Mouse (Mus musculus) liver, embryonic 15.5 days (tissue): ENCODE measurements at regions not wholly inside any gene's neighbourhood (a gene's known extent, or its start where the extent isn't known, plus 50 kb on each side); places are given as distances from the start of the nearest gene placed in this dataset.

ENCODE experiments used
- ATAC-seq: fragments of 200-750 bp; cut with Nextera tagmentation; 2 replicates; pipeline ENCODE4 v1.8.0; 2017; ENCODE audit warnings: moderate number of reproducible peaks, mild to moderate bottlenecking, moderate library complexity; ENCODE audit not compliant: insufficient read depth
- H3K27ac ChIP-seq: fragments of 300-500 bp; sonication (generic); replicated peaks from 2 replicates; pipeline ENCODE4 v1.5.1; 2015; ENCODE audit warnings: mild to moderate bottlenecking, inconsistent platforms
- H3K27me3 ChIP-seq: fragments of 300-500 bp; sonication (generic); 2 replicates; pipeline ENCODE4 v1.6.1; 2015; ENCODE audit warnings: mild to moderate bottlenecking, inconsistent platforms
- H3K36me3 ChIP-seq: fragments of 300-500 bp; sonication (generic); replicated peaks from 2 replicates; pipeline ENCODE4 v1.6.1; 2015; ENCODE audit warnings: moderate library complexity, mild to moderate bottlenecking, inconsistent platforms
- H3K4me1 ChIP-seq: fragments of 300-500 bp; sonication (generic); replicated peaks from 2 replicates; pipeline ENCODE4 v1.6.1; 2015; ENCODE audit warnings: inconsistent platforms
- H3K4me2 ChIP-seq: fragments of 300-500 bp; sonication (generic); 2 replicates; pipeline ENCODE4 v1.6.1; 2015; ENCODE audit warnings: moderate library complexity, mild to moderate bottlenecking, inconsistent platforms
- H3K4me3 ChIP-seq: fragments of 300-500 bp; sonication (generic); replicated peaks from 2 replicates; pipeline ENCODE4 v1.5.1; 2015; ENCODE audit warnings: mild to moderate bottlenecking, inconsistent platforms
- H3K9ac ChIP-seq: fragments of 300-500 bp; sonication (generic); 2 replicates; pipeline ENCODE4 v1.6.1; 2015; ENCODE audit warnings: moderate library complexity, mild to moderate bottlenecking, inconsistent platforms
- H3K9me3 ChIP-seq: fragments of 300-500 bp; sonication (generic); replicated peaks from 2 replicates; pipeline ENCODE4 v1.6.1; 2016; ENCODE audit warnings: inconsistent platforms
- WGBS: fragments of 180-500 bp; shearing (Covaris S2); methylation state at CpG from one replicate; pipeline ENCODE4 v1.1.7; 2015; ENCODE audit warnings: mixed read lengths; ENCODE audit not compliant: insufficient replicate concordance; 5-methylcytosine and 5-hydroxymethylcytosine counted together

GRCm38 (mm10) chr6:143329096-143329495 is 162.1 kb downstream of the Etnk1 start:
- Histone ChIP-seq H3K4me3 (no peak overlapping the region), H3K27me3 (no peaks in the 10 kb centered on the region), H3K4me2 (no peak overlapping the region), H3K9ac (no peak overlapping the region), H3K9me3 (no peaks in the 10 kb centered on the region), H3K27ac (no peak overlapping the region), H3K36me3 (no peaks in the 10 kb centered on the region), H3K4me1 (no peaks in the 10 kb centered on the region)
- WGBS: 64% methylated on average over 5 of the region's 5 CpGs
- no peak for ATAC-seq

- no peaks in the 10 kb centered on the region for H3K9me3 ChIP-seq
- H3K9ac ChIP-seq: no peak overlapping the region
- H3K27me3 ChIP-seq: no peaks in the 10 kb centered on the region
- no peak overlapping the region for H3K4me3 ChIP-seq
- no peaks in the 10 kb centered on the region for H3K36me3 ChIP-seq
- no peak overlapping the region for H3K27ac ChIP-seq
- WGBS: 68% methylated on average over 8 of the region's 8 CpGs
- no peak overlapping the region for H3K4me2 ChIP-seq
- no peaks in the 10 kb centered on the region for H3K4me1 ChIP-seq
- ATAC-seq: no peak
Measured at GRCm38 (mm10) chr6:143333493-143333892, 166.5 kb downstream of the Etnk1 start.

GRCm38 (mm10) chr6:143336574-143336973 is 169.6 kb downstream of the Etnk1 start:
- H3K27me3 ChIP-seq: no peaks in the 10 kb centered on the region
- WGBS: 60% methylated on average over 4 of the region's 4 CpGs
- no peak for ATAC-seq

DNA sequence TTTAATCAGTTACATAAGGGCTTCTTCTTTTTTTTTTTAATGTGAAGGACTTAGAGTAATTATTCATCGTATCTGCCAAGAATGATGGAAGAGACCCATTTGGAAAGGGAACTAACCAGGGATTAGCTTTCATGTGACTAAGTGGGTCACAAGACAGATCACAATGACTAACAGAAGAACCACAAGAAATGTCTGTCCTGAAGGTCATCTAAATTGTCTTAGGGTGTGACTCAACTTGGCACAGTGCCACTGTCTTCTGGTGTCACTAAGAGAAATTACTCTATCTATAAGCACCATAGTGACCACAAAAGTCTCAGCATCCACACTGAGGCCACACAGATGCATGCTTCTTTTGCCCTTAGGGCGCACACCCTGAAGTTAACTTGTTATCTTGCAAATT is 182.0 kb downstream of the Etnk1 start:
- 56% methylated on average over 2 of the region's 2 CpGs for WGBS
- Histone ChIP-seq H3K4me1 (no peaks in the 10 kb centered on the region), H3K36me3 (no peaks in the 10 kb centered on the region), H3K9ac (no peak overlapping the region), H3K27me3 (no peaks in the 10 kb centered on the region), H3K9me3 (no peaks in the 10 kb centered on the region), H3K4me3 (no peak overlapping the region), H3K4me2 (no peak overlapping the region), H3K27ac (no peak overlapping the region)
- no peak for ATAC-seq

More at GRCm38 (mm10) chr6:143336574-143336973, 169.6 kb downstream of the Etnk1 start:
- Histone ChIP-seq H3K4me3 (no peak overlapping the region), H3K9ac (no peak overlapping the region), H3K27ac (no peak overlapping the region), H3K36me3 (no peaks in the 10 kb centered on the region), H3K4me2 (no peak overlapping the region), H3K9me3 (no peaks in the 10 kb centered on the region), H3K4me1 (no peaks in the 10 kb centered on the region)

GRCm38 (mm10) chr6:143359320-143360032 is 192.5 kb downstream of the Etnk1 start:
- Histone ChIP-seq H3K4me3 (no peak overlapping the region), H3K36me3 (no peaks in the 10 kb centered on the region), H3K27me3 (no peaks in the 10 kb centered on the region), H3K9me3 (no peaks in the 10 kb centered on the region), H3K9ac (no peak overlapping the region), H3K4me1 (no peaks in the 10 kb centered on the region; the same call in 1 of the 2 replicates), H3K4me2 (no peak overlapping the region), H3K27ac (no peak overlapping the region)
- 55% methylated on average over 7 of the region's 7 CpGs for WGBS
- no peak for ATAC-seq

- no peak overlapping the region for H3K27ac ChIP-seq
- H3K27me3 ChIP-seq: no peaks in the 10 kb centered on the region
- H3K9me3 ChIP-seq: peaks cover 5% of the 10 kb centered on the region; the same call in 1 of the 2 replicates
- H3K4me2 ChIP-seq: no peak overlapping the region
- H3K4me3 ChIP-seq: no peak overlapping the region
- H3K36me3 ChIP-seq: no peaks in the 10 kb centered on the region
- H3K9ac ChIP-seq: no peak overlapping the region
- WGBS: 14% methylated on average over 5 of the region's 5 CpGs
- no peak for ATAC-seq
- no peaks in the 10 kb centered on the region; the same call in 1 of the 2 replicates for H3K4me1 ChIP-seq
Measured at GRCm38 (mm10) chr6:143361149-143361725, 194.2 kb downstream of the Etnk1 start.

GRCm38 (mm10) chr6:143361963-143362362 is 194.9 kb downstream of the Etnk1 start:
- no peaks in the 10 kb centered on the region for H3K36me3 ChIP-seq
- no peak for ATAC-seq
- no peak overlapping the region for H3K27ac ChIP-seq
- no peaks in the 10 kb centered on the region for H3K27me3 ChIP-seq
- 55% methylated on average over 2 of the region's 2 CpGs for WGBS
- H3K4me1 ChIP-seq: no peaks in the 10 kb centered on the region; the same call in 1 of the 2 replicates
- H3K4me2 ChIP-seq: no peak overlapping the region
- peaks cover 5% of the 10 kb centered on the region; the same call in 1 of the 2 replicates for H3K9me3 ChIP-seq
- H3K4me3 ChIP-seq: no peak overlapping the region
- no peak overlapping the region for H3K9ac ChIP-seq

DNA sequence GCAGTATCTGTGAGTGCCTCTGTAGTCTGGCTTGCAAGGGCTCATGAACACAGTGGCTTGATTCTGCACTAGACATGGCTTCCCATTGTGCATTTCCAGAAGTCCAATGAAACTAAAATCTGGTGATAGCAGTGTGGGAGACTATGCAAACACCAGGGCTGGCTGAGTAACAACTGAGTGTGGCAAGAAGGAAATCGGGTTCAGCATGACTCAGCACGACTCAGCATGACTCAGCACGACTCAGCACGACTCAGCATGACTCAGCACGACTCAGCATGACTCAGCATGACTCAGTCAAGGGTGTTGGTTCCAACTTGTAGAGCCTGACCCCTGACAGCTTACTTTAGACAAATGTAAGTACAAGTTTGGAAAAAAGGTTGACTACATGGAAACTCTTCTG is 198.8 kb downstream of the Etnk1 start:
- WGBS: 60% methylated on average over 5 of the region's 5 CpGs
- Histone ChIP-seq H3K36me3 (no peaks in the 10 kb centered on the region), H3K9me3 (peaks cover 5% of the 10 kb centered on the region; the same call in 1 of the 2 replicates), H3K27me3 (no peaks in the 10 kb centered on the region), H3K27ac (no peak overlapping the region), H3K4me1 (no peaks in the 10 kb centered on the region), H3K9ac (no peak overlapping the region), H3K4me3 (no peak overlapping the region), H3K4me2 (no peak overlapping the region)
- no peak for ATAC-seq

DNA sequence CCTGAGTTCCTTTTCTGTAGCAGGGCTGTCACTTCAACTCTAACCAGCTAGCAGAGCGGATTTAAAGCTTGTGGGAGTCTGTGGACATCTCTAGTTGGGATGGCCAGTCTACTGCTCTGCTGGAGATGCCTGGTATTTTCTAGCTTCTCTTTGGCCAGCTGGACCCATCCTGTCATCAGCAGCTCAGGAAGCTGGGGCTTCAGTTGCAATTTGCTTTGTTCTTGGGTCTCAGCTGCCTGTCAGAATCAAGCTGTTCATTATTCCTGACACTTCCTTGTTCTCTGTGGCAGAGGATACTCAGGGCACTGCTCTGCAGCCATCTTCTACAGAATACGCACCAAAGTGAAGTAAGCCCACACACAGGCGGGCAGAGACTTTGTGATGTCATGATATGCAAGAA is 200.8 kb downstream of the Etnk1 start:
- no peak overlapping the region for H3K9ac ChIP-seq
- no peak overlapping the region for H3K4me3 ChIP-seq
- peaks cover 5% of the 10 kb centered on the region; the same call in 1 of the 2 replicates for H3K9me3 ChIP-seq
- H3K4me1 ChIP-seq: no peaks in the 10 kb centered on the region
- no peak overlapping the region for H3K4me2 ChIP-seq
- ATAC-seq: no peak
- WGBS: 38% methylated on average over 3 of the region's 3 CpGs
- no peak overlapping the region for H3K27ac ChIP-seq
- H3K36me3 ChIP-seq: no peaks in the 10 kb centered on the region
- H3K27me3 ChIP-seq: no peaks in the 10 kb centered on the region

DNA sequence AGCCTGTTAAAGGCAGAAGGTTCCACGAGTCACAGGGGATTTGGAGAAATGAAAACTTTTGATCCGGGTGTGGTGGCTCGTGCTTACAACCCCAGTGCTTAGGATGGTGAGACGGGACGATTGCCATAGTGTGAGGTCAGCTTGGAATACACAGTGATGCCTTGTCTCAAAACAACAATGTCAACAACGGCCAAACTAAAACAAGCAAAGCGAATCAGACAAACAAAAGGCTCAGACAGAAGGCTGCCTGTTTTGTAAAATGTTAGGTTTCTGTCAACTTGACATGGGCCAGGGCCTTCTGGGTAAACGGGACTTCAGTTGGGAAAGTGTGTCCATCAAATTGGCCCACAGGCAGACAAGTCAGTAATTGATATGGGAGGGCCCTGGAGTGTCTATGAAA is 201.6 kb downstream of the Etnk1 start:
- no peak overlapping the region for H3K9ac ChIP-seq
- no peaks in the 10 kb centered on the region for H3K36me3 ChIP-seq
- WGBS: 49% methylated on average over 8 of the region's 8 CpGs
- H3K4me3 ChIP-seq: no peak overlapping the region
- peaks cover 5% of the 10 kb centered on the region; the same call in 1 of the 2 replicates for H3K9me3 ChIP-seq
- no peak for ATAC-seq
- H3K27me3 ChIP-seq: no peaks in the 10 kb centered on the region
- no peak overlapping the region for H3K4me2 ChIP-seq
- no peak overlapping the region for H3K27ac ChIP-seq
- H3K4me1 ChIP-seq: no peaks in the 10 kb centered on the region

GRCm38 (mm10) chr6:143372487-143372886 is 205.5 kb downstream of the Etnk1 start:
- H3K27me3 ChIP-seq: no peaks in the 10 kb centered on the region
- no peak overlapping the region for H3K9ac ChIP-seq
- H3K36me3 ChIP-seq: no peaks in the 10 kb centered on the region
- H3K9me3 ChIP-seq: no peaks in the 10 kb centered on the region
- no peak overlapping the region for H3K4me2 ChIP-seq
- no peaks in the 10 kb centered on the region for H3K4me1 ChIP-seq
- H3K27ac ChIP-seq: no peak overlapping the region
- WGBS: 50% methylated on average over 5 of the region's 5 CpGs
- H3K4me3 ChIP-seq: no peak overlapping the region
- ATAC-seq: no peak
